Mouse (Mus musculus) embryonic facial prominence, embryonic 10.5 days (tissue): ENCODE results near the gene Zfp512b. TPM values are rescaled to one million over a fixed set of nuclear protein-coding genes. Genes with fewer than 3 reads are reported as not detected.
A peak's percentile ranks its signal among the peaks of the same experiment; 100 is the strongest.

ENCODE experiments used
- DNase-seq: peaks from one replicate; pipeline ENCODE4 v3.0.0-alpha.2; 2017; ENCODE audit warnings: low spot score
- H3K27ac ChIP-seq: fragments of 300-500 bp; sonication (generic); replicated peaks from 2 replicates; pipeline ENCODE4 v1.5.1; 2016; ENCODE audit warnings: mild to moderate bottlenecking
- H3K27me3 ChIP-seq: fragments of 300-500 bp; sonication (generic); replicated peaks from 2 replicates; pipeline ENCODE4 v1.6.1; 2016; ENCODE audit warnings: low read depth, mild to moderate bottlenecking; ENCODE audit not compliant: poor library complexity, severe bottlenecking
- H3K36me3 ChIP-seq: fragments of 300-500 bp; sonication (generic); replicated peaks from 2 replicates; pipeline ENCODE4 v1.6.1; 2016; ENCODE audit warnings: mild to moderate bottlenecking, moderate library complexity
- H3K4me1 ChIP-seq: fragments of 300-500 bp; sonication (generic); 2 replicates; pipeline ENCODE4 v1.6.1; 2016
- H3K4me3 ChIP-seq: fragments of 300-500 bp; sonication (generic); 2 replicates; pipeline ENCODE4 v1.5.1; 2016; ENCODE audit warnings: mild to moderate bottlenecking, moderate library complexity
- H3K9me3 ChIP-seq: fragments of 300-500 bp; sonication (generic); 2 replicates; pipeline ENCODE4 v1.6.1; 2016; ENCODE audit warnings: mild to moderate bottlenecking
- WGBS: fragments of 180-500 bp; shearing (Covaris S2); methylation state at CpG from one replicate; pipeline ENCODE4 v1.1.7; 2016; 5-methylcytosine and 5-hydroxymethylcytosine counted together
- polyA plus RNA-seq: library from polyadenylated mRNA; unstranded; fragments of >200 nt; fragmentation: Nextera tagmentation; extraction: Ambion mirVana; gene quantifications from 2 replicates; pipeline ENCODE4 v1.2.1, GENCODE M21; 2016

Zfp512b gene
- polyA plus RNA-seq, 1 experiment from 2014 or later: 59.1 TPM

- Histone ChIP-seq H3K9me3 (no peaks in the 10 kb centered on the region), H3K27me3 (no peaks in the 10 kb centered on the region), H3K27ac (no peak overlapping the region), H3K4me1 (peaks cover 13% of the 10 kb centered on the region), H3K4me3 (no peak overlapping the region), H3K36me3 (peaks cover 82% of the 10 kb centered on the region)
- no peak for DNase-seq
- WGBS: 95% methylated on average over 3 of the region's 3 CpGs
These were observed 6.5 kb downstream of the Zfp512b start for GRCm38 (mm10) chr2:181586124-181586523.

GRCm38 (mm10) chr2:181585506-181585905, 7.1 kb downstream of the Zfp512b start:
- Histone ChIP-seq H3K4me1 (peaks cover 12% of the 10 kb centered on the region), H3K4me3 (no peak overlapping the region), H3K27ac (no peak overlapping the region), H3K27me3 (no peaks in the 10 kb centered on the region), H3K9me3 (no peaks in the 10 kb centered on the region), H3K36me3 (peaks cover 77% of the 10 kb centered on the region)
- DNase-seq: no peak
- WGBS: 91% methylated on average over 5 of the region's 5 CpGs

GRCm38 (mm10) chr2:181584411-181584942, 8.1 kb downstream of the Zfp512b start, which contains the start of gene Uckl1:
Gene Uckl1, minus strand, starts transcription at chr2:181584892.
- no peaks in the 10 kb centered on the region for H3K9me3 ChIP-seq
- H3K4me3 ChIP-seq: no peak within 1 kb of the TSS
- peak; percentile 6 for DNase-seq
- H3K4me1 ChIP-seq: peaks cover 18% of the 10 kb centered on the region
- H3K27ac ChIP-seq: no peak within 1 kb of the TSS
- WGBS: 93% methylated on average over 4 of the region's 4 CpGs
- no peaks in the 10 kb centered on the region for H3K27me3 ChIP-seq
- peaks cover 67% of the 10 kb centered on the region for H3K36me3 ChIP-seq

- H3K4me1 ChIP-seq: peaks cover 26% of the 10 kb centered on the region
- no peak overlapping the region for H3K4me3 ChIP-seq
- WGBS: 88% methylated on average over 3 of the region's 3 CpGs
- DNase-seq: peak; percentile 6
- H3K9me3 ChIP-seq: no peaks in the 10 kb centered on the region
- no peaks in the 10 kb centered on the region for H3K27me3 ChIP-seq
- no peak overlapping the region for H3K27ac ChIP-seq
- peaks cover 59% of the 10 kb centered on the region for H3K36me3 ChIP-seq
These were observed 8.9 kb downstream of the Zfp512b start for GRCm38 (mm10) chr2:181583460-181584257.

- peak; percentile 7 for DNase-seq
- Histone ChIP-seq H3K4me3 (no peak overlapping the region), H3K9me3 (no peaks in the 10 kb centered on the region), H3K36me3 (peaks cover 52% of the 10 kb centered on the region), H3K27ac (no peak overlapping the region), H3K27me3 (no peaks in the 10 kb centered on the region), H3K4me1 (peaks cover 30% of the 10 kb centered on the region)
- 94% methylated on average over 1 of the region's 1 CpGs for WGBS
These were observed 9.7 kb downstream of the Zfp512b start for GRCm38 (mm10) chr2:181582939-181583338.

- 80% methylated on average over 2 of the region's 2 CpGs for WGBS
These were observed 10.2 kb downstream of the Zfp512b start for GRCm38 (mm10) chr2:181582358-181582757.

GRCm38 (mm10) chr2:181581402-181582120, 11.0 kb downstream of the Zfp512b start:
- Histone ChIP-seq H3K36me3 (peaks cover 38% of the 10 kb centered on the region), H3K27me3 (no peaks in the 10 kb centered on the region), H3K9me3 (no peaks in the 10 kb centered on the region), H3K4me1 (peaks cover 30% of the 10 kb centered on the region), H3K27ac (peak overlapping the region; percentile 92), H3K4me3 (peak overlapping the region; percentile 84)
- WGBS: under 1% methylated on average over 49 of the region's 49 CpGs
- DNase-seq: peak; percentile 86

More at GRCm38 (mm10) chr2:181582358-181582757, 10.2 kb downstream of the Zfp512b start:
- Histone ChIP-seq H3K36me3 (peaks cover 46% of the 10 kb centered on the region), H3K27me3 (no peaks in the 10 kb centered on the region), H3K27ac (no peak overlapping the region), H3K9me3 (no peaks in the 10 kb centered on the region), H3K4me3 (peak overlapping the region; percentile 84), H3K4me1 (peaks cover 30% of the 10 kb centered on the region)
- peak; percentile 8 for DNase-seq

GRCm38 (mm10) chr2:181581016-181581401, 11.6 kb downstream of the Zfp512b start:
- under 1% methylated on average over 11 of the region's 11 CpGs for WGBS
- DNase-seq: peak; percentile 91
- Histone ChIP-seq H3K27ac (peak overlapping the region; percentile 92), H3K27me3 (no peaks in the 10 kb centered on the region), H3K36me3 (peaks cover 32% of the 10 kb centered on the region), H3K4me1 (peaks cover 30% of the 10 kb centered on the region), H3K4me3 (peak overlapping the region; percentile 84), H3K9me3 (no peaks in the 10 kb centered on the region)

GRCm38 (mm10) chr2:181580131-181580772, 12.4 kb downstream of the Zfp512b start:
- WGBS: 78% methylated on average over 5 of the region's 5 CpGs
- peaks cover 25% of the 10 kb centered on the region for H3K36me3 ChIP-seq
- peak overlapping the region; percentile 84 for H3K4me3 ChIP-seq
- H3K4me1 ChIP-seq: peaks cover 30% of the 10 kb centered on the region
- no peaks in the 10 kb centered on the region for H3K9me3 ChIP-seq
- H3K27me3 ChIP-seq: no peaks in the 10 kb centered on the region
- H3K27ac ChIP-seq: peak overlapping the region; percentile 92; the same call in 1 of the 2 replicates
- DNase-seq: no peak

GRCm38 (mm10) chr2:181579681-181580080, 12.9 kb downstream of the Zfp512b start:
- Histone ChIP-seq H3K36me3 (peaks cover 23% of the 10 kb centered on the region), H3K27ac (no peak overlapping the region), H3K27me3 (no peaks in the 10 kb centered on the region), H3K9me3 (no peaks in the 10 kb centered on the region), H3K4me1 (peaks cover 30% of the 10 kb centered on the region), H3K4me3 (no peak overlapping the region)
- WGBS: 89% methylated on average over 1 of the region's 1 CpGs
- peak; percentile 5 for DNase-seq

GRCm38 (mm10) chr2:181578790-181579618, 13.6 kb downstream of the Zfp512b start:
- Histone ChIP-seq H3K4me1 (peaks cover 30% of the 10 kb centered on the region), H3K27me3 (no peaks in the 10 kb centered on the region), H3K9me3 (no peaks in the 10 kb centered on the region), H3K36me3 (peaks cover 23% of the 10 kb centered on the region), H3K27ac (no peak overlapping the region), H3K4me3 (no peak overlapping the region; the same call in 1 of the 2 replicates)
- WGBS: 63% methylated on average over 5 of the region's 5 CpGs
- DNase-seq: peak; percentile 8
